Mouse (Mus musculus) 3134 (cell line): Measurements from ENCODE around the gene Bcap31.

Experiments used
- DNase-seq: peaks from one replicate; pipeline ENCODE4 v3.0.0-alpha.2; 2011; ENCODE audit warnings: low spot score; ENCODE audit not compliant: insufficient read length; ENCODE audit errors: extremely low read depth

The Bcap31 gene

DNA sequence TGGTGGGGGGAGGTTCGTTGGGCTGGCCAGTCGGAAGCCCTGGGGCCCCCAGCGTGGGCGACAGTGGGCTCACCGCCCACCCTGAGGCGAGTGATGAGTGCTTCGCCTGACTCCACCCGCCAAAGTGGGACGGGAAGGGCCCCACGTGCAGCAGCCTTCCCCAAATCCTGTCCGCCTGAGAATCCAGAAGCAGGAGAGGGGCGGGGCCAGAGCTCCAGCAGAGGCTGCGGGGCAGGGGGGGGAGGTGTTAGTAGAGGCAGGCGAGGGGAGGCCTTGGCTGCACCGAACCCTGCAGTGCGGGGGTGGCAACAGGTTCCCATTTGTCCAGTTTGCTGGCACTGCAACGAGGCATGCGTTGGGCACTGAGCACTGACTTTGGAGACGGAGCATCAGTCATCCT is 78.6 kb downstream of the Bcap31 start:
- DNase-seq = no peak
